Mouse (Mus musculus): ENCODE measurements around the gene Gm13757.

DNA sequence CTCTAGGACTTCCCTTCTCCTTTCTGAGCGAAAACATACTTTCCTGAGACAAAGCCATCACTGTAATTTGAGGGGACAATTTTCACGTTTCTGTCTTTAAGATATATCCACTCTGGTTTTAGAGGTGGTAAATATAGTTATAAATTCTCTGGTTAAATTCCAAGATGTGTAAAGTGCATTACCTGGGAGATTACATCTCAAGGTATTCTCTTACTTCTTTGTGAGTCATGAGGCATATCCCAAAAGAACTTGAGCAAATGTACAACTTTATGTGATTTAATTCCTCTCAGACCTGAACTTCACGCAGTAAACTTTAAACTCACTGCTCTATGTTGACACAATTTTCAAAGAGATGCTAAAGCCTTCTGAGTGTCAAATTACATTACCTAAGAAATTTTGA lies 42.6 kb downstream of the Gm13757 start, which contains the start of gene Olfr1179:
- TF ChIP-seq GATA1 (IDR thresholded peaks at IDR 0.05; ENCODE audit: low read length) (no peak), TAL1 (IDR thresholded peaks at IDR 0.05; ENCODE audit: low read length) (no peak)

All from erythroblast, embryonic 14.5 days (primary cell).